Mouse (Mus musculus) olfactory bulb, adult 2 months (tissue): ENCODE measurements around the gene Cpeb4.

Source experiments
- CTCF ChIP-seq: fragments of 200-500 bp; IDR thresholded peaks from 2 replicates; pipeline ENCODE4 v1.5.1; 2012; ENCODE audit warnings: low read depth, mild to moderate bottlenecking, low read length, moderate library complexity; ENCODE audit not compliant: insufficient read depth
- POLR2A ChIP-seq: fragments of 200-500 bp; IDR thresholded peaks from 2 replicates; pipeline ENCODE4 v1.6.1; 2012; ENCODE audit warnings: mild to moderate bottlenecking, low read depth, low read length, moderate library complexity; ENCODE audit not compliant: insufficient read depth

GRCm38 (mm10) chr11:31963993-31964392 is 92.0 kb downstream of the Cpeb4 start:
- TF ChIP-seq CTCF, result no peak
- TF ChIP-seq POLR2A, result no peak
